Mouse (Mus musculus): ENCODE results near the gene Ehmt2. TPM values are rescaled to one million over a fixed set of nuclear protein-coding genes. Genes with fewer than 3 reads are reported as not detected.
A peak's percentile ranks its signal among the peaks of the same experiment; 100 is the strongest.
"Not testable (repeated sequence)": the region's sequence is repeated elsewhere in the genome, so short reads cannot be mapped to it uniquely, and the experiment has no call there.

The Ehmt2 gene
- polyA plus RNA-seq, 1 experiment, result 6.4 TPM

GRCm38 (mm10) chr17:34895724-34896123 lies 2.5 kb upstream of the Ehmt2 start:
- H3K4me3 ChIP-seq (replicated peaks), result no peak overlapping the region
- H3K36me3 ChIP-seq (ENCODE audit: control insufficient read depth), result peaks cover 3% of the 10 kb centered on the region
- TF ChIP-seq GATA1 (IDR thresholded peaks at IDR 0.05; ENCODE audit: low read length) (no peak), TAL1 (IDR thresholded peaks at IDR 0.05; ENCODE audit: low read length) (no peak)
- no peaks in the 10 kb centered on the region for H3K9me3 ChIP-seq (ENCODE audit: control insufficient read depth, low read length)
- H3K4me1 ChIP-seq (ENCODE audit: control insufficient read depth), result peaks cover 74% of the 10 kb centered on the region
- H3K27me3 ChIP-seq (ENCODE audit: control insufficient read depth), result peaks cover 2% of the 10 kb centered on the region; the same call in 1 of the 2 replicates

- Histone ChIP-seq H3K4me1 (ENCODE audit: control insufficient read depth) (peaks cover 72% of the 10 kb centered on the region), H3K27me3 (ENCODE audit: control insufficient read depth) (peaks cover 2% of the 10 kb centered on the region; the same call in 1 of the 2 replicates), H3K4me3 (replicated peaks) (no peak overlapping the region), H3K9me3 (ENCODE audit: control insufficient read depth, low read length) (no peaks in the 10 kb centered on the region), H3K36me3 (ENCODE audit: control insufficient read depth) (peaks cover 3% of the 10 kb centered on the region)
- TF ChIP-seq GATA1 (IDR thresholded peaks at IDR 0.05; ENCODE audit: low read length) (no peak), TAL1 (IDR thresholded peaks at IDR 0.05; ENCODE audit: low read length) (no peak)
Observed at GRCm38 (mm10) chr17:34896366-34896765, 1.9 kb upstream of the Ehmt2 start.

GRCm38 (mm10) chr17:34897373-34898159 lies 703 bp upstream of the Ehmt2 start:
- TF ChIP-seq TAL1 (IDR thresholded peaks at IDR 0.05; ENCODE audit: low read length), result no peak
- TF ChIP-seq GATA1 (IDR thresholded peaks at IDR 0.05; ENCODE audit: low read length), result no peak
- peaks cover 4% of the 10 kb centered on the region for H3K36me3 ChIP-seq (ENCODE audit: control insufficient read depth)
- H3K27me3 ChIP-seq (ENCODE audit: control insufficient read depth), result peaks cover 2% of the 10 kb centered on the region; the same call in 1 of the 2 replicates
- H3K4me3 ChIP-seq (replicated peaks), result peak overlapping the region; percentile 73
- H3K9me3 ChIP-seq (ENCODE audit: control insufficient read depth, low read length), result no peaks in the 10 kb centered on the region
- H3K4me1 ChIP-seq (ENCODE audit: control insufficient read depth), result peaks cover 68% of the 10 kb centered on the region

GRCm38 (mm10) chr17:34898706-34899052 lies 410 bp downstream of the Ehmt2 start:
- peaks cover 2% of the 10 kb centered on the region; the same call in 1 of the 2 replicates for H3K27me3 ChIP-seq (ENCODE audit: control insufficient read depth)
- H3K9me3 ChIP-seq (ENCODE audit: control insufficient read depth, low read length), result no peaks in the 10 kb centered on the region
- peaks cover 16% of the 10 kb centered on the region for H3K36me3 ChIP-seq (ENCODE audit: control insufficient read depth)
- H3K4me1 ChIP-seq (ENCODE audit: control insufficient read depth), result peaks cover 58% of the 10 kb centered on the region
- H3K4me3 ChIP-seq (replicated peaks), result peak overlapping the region; percentile 73
- TF ChIP-seq GATA1 (IDR thresholded peaks at IDR 0.05; ENCODE audit: low read length) (no peak), TAL1 (IDR thresholded peaks at IDR 0.05; ENCODE audit: low read length) (no peak)

- H3K4me1 ChIP-seq (ENCODE audit: control insufficient read depth), result peaks cover 52% of the 10 kb centered on the region
- H3K36me3 ChIP-seq (ENCODE audit: control insufficient read depth), result peaks cover 18% of the 10 kb centered on the region
- TF ChIP-seq TAL1 (IDR thresholded peaks at IDR 0.05; ENCODE audit: low read length), result no peak
- H3K27me3 ChIP-seq (ENCODE audit: control insufficient read depth), result peaks cover 2% of the 10 kb centered on the region; the same call in 1 of the 2 replicates
- H3K4me3 ChIP-seq (replicated peaks), result peak overlapping the region; percentile 73
- H3K9me3 ChIP-seq (ENCODE audit: control insufficient read depth, low read length), result no peaks in the 10 kb centered on the region
Observed at GRCm38 (mm10) chr17:34899053-34899889, 1.0 kb downstream of the Ehmt2 start.

GRCm38 (mm10) chr17:34899890-34900243 lies 1.6 kb downstream of the Ehmt2 start:
- Histone ChIP-seq H3K4me3 (replicated peaks) (peak overlapping the region; percentile 73), H3K4me1 (ENCODE audit: control insufficient read depth) (peaks cover 46% of the 10 kb centered on the region), H3K9me3 (ENCODE audit: control insufficient read depth, low read length) (no peaks in the 10 kb centered on the region), H3K27me3 (ENCODE audit: control insufficient read depth) (peaks cover 2% of the 10 kb centered on the region; the same call in 1 of the 2 replicates), H3K36me3 (ENCODE audit: control insufficient read depth) (peaks cover 21% of the 10 kb centered on the region)
- no peak for TF ChIP-seq TAL1 (IDR thresholded peaks at IDR 0.05; ENCODE audit: low read length)
- no peak for TF ChIP-seq GATA1 (IDR thresholded peaks at IDR 0.05; ENCODE audit: low read length)

- H3K4me3 ChIP-seq (replicated peaks); H3K9me3 ChIP-seq (ENCODE audit: control insufficient read depth, low read length); H3K27me3 ChIP-seq (ENCODE audit: control insufficient read depth): not testable (repeated sequence)
- peaks cover 29% of the 10 kb centered on the region for H3K36me3 ChIP-seq (ENCODE audit: control insufficient read depth)
- H3K4me1 ChIP-seq (ENCODE audit: control insufficient read depth), result peaks cover 37% of the 10 kb centered on the region
Observed at GRCm38 (mm10) chr17:34900826-34901225, 2.6 kb downstream of the Ehmt2 start.

GRCm38 (mm10) chr17:34901948-34902347 lies 3.7 kb downstream of the Ehmt2 start:
- not testable (repeated sequence) for H3K9me3 ChIP-seq (ENCODE audit: control insufficient read depth, low read length); H3K27me3 ChIP-seq (ENCODE audit: control insufficient read depth); H3K4me3 ChIP-seq (replicated peaks)
- H3K4me1 ChIP-seq (ENCODE audit: control insufficient read depth), result peaks cover 27% of the 10 kb centered on the region
- peaks cover 38% of the 10 kb centered on the region for H3K36me3 ChIP-seq (ENCODE audit: control insufficient read depth)

- TF ChIP-seq GATA1 (IDR thresholded peaks at IDR 0.05; ENCODE audit: low read length), result no peak
- no peak for TF ChIP-seq TAL1 (IDR thresholded peaks at IDR 0.05; ENCODE audit: low read length)
- Histone ChIP-seq H3K4me1 (ENCODE audit: control insufficient read depth) (peaks cover 18% of the 10 kb centered on the region), H3K27me3 (ENCODE audit: control insufficient read depth) (no peaks in the 10 kb centered on the region), H3K36me3 (ENCODE audit: control insufficient read depth) (peaks cover 48% of the 10 kb centered on the region), H3K4me3 (replicated peaks) (no peak overlapping the region), H3K9me3 (ENCODE audit: control insufficient read depth, low read length) (no peaks in the 10 kb centered on the region)
Observed at GRCm38 (mm10) chr17:34902895-34903294, 4.6 kb downstream of the Ehmt2 start.

Measured in erythroblast, embryonic 14.5 days (primary cell).